Comparison of ENCODE assay signal across 11 mouse cellular contexts in the genomic region with DNA sequence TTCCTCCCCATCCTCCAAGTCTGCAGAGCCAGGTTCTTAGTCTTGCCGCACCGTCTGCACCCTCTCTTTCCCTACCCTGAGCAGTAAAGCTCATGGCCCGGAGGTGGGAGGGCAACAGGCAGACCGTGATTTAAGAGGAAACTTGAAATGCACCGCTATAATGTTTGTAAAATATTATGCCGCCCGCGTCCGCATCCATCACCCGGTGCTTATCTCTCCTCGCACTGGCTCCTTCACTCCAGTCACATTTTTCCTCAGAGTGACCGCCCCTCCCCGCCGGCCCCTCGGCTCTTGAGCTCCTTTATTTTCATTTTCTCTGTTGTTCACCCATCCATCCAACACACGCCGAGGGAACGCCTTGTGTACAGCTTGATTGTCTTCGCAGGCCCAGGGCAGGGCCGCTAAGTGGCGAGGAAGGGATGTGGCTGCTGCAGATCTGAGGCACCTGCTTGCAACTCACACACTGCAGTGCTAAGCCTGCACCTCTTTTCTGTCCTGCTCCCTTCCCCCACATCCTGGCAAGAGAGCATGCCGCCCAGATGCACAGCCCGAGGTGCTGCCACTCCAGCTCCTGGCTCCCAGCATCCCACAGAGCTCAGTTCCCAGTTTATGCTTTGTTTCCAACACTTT.
DNase-seq lines count a peak whose midpoint lies in the region; ATAC-seq and TF ChIP-seq lines count a peak whose summit lies in the region.
"Had no signal": no experiment of that assay in that cellular context is flagged by ENCODE, and none has a peak within 500 bp of the region (broad histone marks: within the 10 kb centered on the region; RNA-seq: fewer than 3 reads in every experiment).

No protein-coding gene starts in this region.

- TF ChIP-seq CTCF in spleen, adult 2 months (IDR thresholded peaks at IDR 0.05; ENCODE audit: extremely low read depth, insufficient read depth, insufficient read length, insufficient replicate concordance) = no peak

- H3K4me2 ChIP-seq in heart, embryonic 11.5 days = peak overlapping the region; percentile 46
- peak overlapping the region; percentile 42 for H3K4me2 ChIP-seq in midbrain, embryonic 15.5 days

- DNase-seq in heart, postnatal 25 days (ENCODE audit: low spot score) = no peak
- DNase-seq in spleen, adult 2 months (ENCODE audit: low read depth in 1 of 2, low spot score in 2 of 2) = no peak
- no peak for DNase-seq in spleen, postnatal 14 days (ENCODE audit: low spot score in 2 of 2)
- DNase-seq in gastrocnemius, adult 8-10 months (ENCODE audit: low spot score in 2 of 2) = no peak
- DNase-seq in left cerebral cortex, postnatal 14 days (ENCODE audit: low spot score in 2 of 2) = no peak
- DNase-seq in right cerebral cortex, postnatal 25 days = no peak
- DNase-seq: B cell, adult 2 months had no signal

- no peaks in the 10 kb centered on the region for H3K36me3 ChIP-seq in heart, embryonic 11.5 days (ENCODE audit: control insufficient read depth, insufficient read depth, low read length)
- H3K36me3 ChIP-seq in spleen, adult 2 months (ENCODE audit: control insufficient read depth, insufficient read depth, low read length) = no peaks in the 10 kb centered on the region
- no peaks in the 10 kb centered on the region for H3K36me3 ChIP-seq in midbrain, embryonic 15.5 days (replicated peaks)

- H3K9me3 ChIP-seq in heart, embryonic 11.5 days (replicated peaks; ENCODE audit: control insufficient read depth, low read length) = no peaks in the 10 kb centered on the region
- no peaks in the 10 kb centered on the region for H3K9me3 ChIP-seq in midbrain, embryonic 15.5 days

- no peak overlapping the region for H3K27ac ChIP-seq in heart, embryonic 11.5 days (ENCODE audit: low read depth, low read length)
- H3K27ac ChIP-seq in spleen, adult 2 months (ENCODE audit: insufficient read depth, low read length) = 0 out of 2 replicates have a peak overlapping the region, but pooled peaks have one; percentile 12
- H3K27ac ChIP-seq in midbrain, embryonic 15.5 days = peak overlapping the region; percentile 56

- intact Hi-C loops in heart, postnatal 25 days (cut with DNase I) = no loop called here
- intact Hi-C loops in left cerebral cortex, postnatal 14 days (cut with DNase I) = no loop called here

- no peak overlapping the region for H3K4me3 ChIP-seq in heart, embryonic 11.5 days (ENCODE audit: low read depth, low read length)
- no peak overlapping the region for H3K4me3 ChIP-seq in spleen, adult 2 months (ENCODE audit: extremely low read depth, insufficient read depth, insufficient read length)
- 0 out of 2 replicates have a peak overlapping the region, but pooled peaks have one; percentile 9 for H3K4me3 ChIP-seq in midbrain, embryonic 15.5 days
- H3K4me3 ChIP-seq: erythroblast, embryonic 14.5 days; myocyte had no signal

- ATAC-seq in heart, embryonic 11.5 days (replicated peaks; ENCODE audit: insufficient number of reproducible peaks, low FRiP score, low TSS enrichment) = no peak
- peak; percentile 40 for ATAC-seq in midbrain, embryonic 15.5 days (replicated peaks)

- H3K27me3 ChIP-seq in heart, embryonic 11.5 days (ENCODE audit: control insufficient read depth, insufficient read depth, low read length) = no peaks in the 10 kb centered on the region
- H3K27me3 ChIP-seq in spleen, adult 2 months (ENCODE audit: control insufficient read depth, insufficient read depth, low read length) = no peaks in the 10 kb centered on the region
- H3K27me3 ChIP-seq in midbrain, embryonic 15.5 days (replicated peaks) = no peaks in the 10 kb centered on the region

- 0 out of 2 replicates have a peak overlapping the region, but pooled peaks have one; percentile 11 for H3K9ac ChIP-seq in heart, embryonic 11.5 days (ENCODE audit: low read depth, low read length)
- no peak overlapping the region for H3K9ac ChIP-seq in midbrain, embryonic 15.5 days

- H3K4me1 ChIP-seq in heart, embryonic 11.5 days (ENCODE audit: control insufficient read depth, insufficient read depth, low read length) = 0 out of 2 replicates have a peak, but pooled peaks cover 3% of the 10 kb centered on the region
- H3K4me1 ChIP-seq in spleen, adult 2 months (ENCODE audit: control insufficient read depth, insufficient read depth, insufficient read length) = no peaks in the 10 kb centered on the region
- peaks cover 13% of the 10 kb centered on the region for H3K4me1 ChIP-seq in midbrain, embryonic 15.5 days

- 47% methylated on average over 23 of the region's 23 CpGs for WGBS in heart, embryonic 11.5 days (ENCODE audit: insufficient replicate concordance)
- 47% methylated on average over 23 of the region's 23 CpGs for WGBS in spleen, adult 2 months
- WGBS in midbrain, embryonic 15.5 days = 24% methylated on average over 23 of the region's 23 CpGs

- no peak for TF ChIP-seq POLR2A in spleen, adult 2 months (IDR thresholded peaks at IDR 0.05; ENCODE audit: low read depth, low read length)
